Mouse (Mus musculus) cerebellum, adult 8-10 months (tissue): ENCODE results near the gene Sdk2.

ENCODE experiments used
- DNase-seq: peaks from one replicate; pipeline ENCODE4 v3.0.0; 2022

Sdk2 gene

GRCm38 (mm10) chr11:114066951-114067762, at the start of gene Sdk2:
Gene Sdk2, minus strand, starts transcription at chr11:114067046.
- DNase-seq: no peak

GRCm38 (mm10) chr11:114115077-114115476, 48.2 kb upstream of the Sdk2 start:
- DNase-seq: no peak

GRCm38 (mm10) chr11:114114674-114115073, 47.8 kb upstream of the Sdk2 start:
- DNase-seq: no peak

- no peak for DNase-seq
Measured at GRCm38 (mm10) chr11:114110851-114111250, 44.0 kb upstream of the Sdk2 start.

GRCm38 (mm10) chr11:114093636-114094035, 26.8 kb upstream of the Sdk2 start:
- no peak for DNase-seq

- no peak for DNase-seq
Measured at GRCm38 (mm10) chr11:114093175-114093574, 26.3 kb upstream of the Sdk2 start.

- peak; percentile 53 for DNase-seq
Measured at GRCm38 (mm10) chr11:114080606-114081005, 13.8 kb upstream of the Sdk2 start.

GRCm38 (mm10) chr11:114072644-114073043, 5.8 kb upstream of the Sdk2 start:
- no peak for DNase-seq

- no peak for DNase-seq
Measured at GRCm38 (mm10) chr11:114071998-114072397, 5.2 kb upstream of the Sdk2 start.

- no peak for DNase-seq
Measured at GRCm38 (mm10) chr11:114070881-114071280, 4.0 kb upstream of the Sdk2 start.

- no peak for DNase-seq
Measured at GRCm38 (mm10) chr11:114070131-114070530, 3.3 kb upstream of the Sdk2 start.

- DNase-seq: no peak
Measured at GRCm38 (mm10) chr11:114068390-114068789, 1.5 kb upstream of the Sdk2 start.

- DNase-seq: no peak
Measured at GRCm38 (mm10) chr11:114066098-114066950, 522 bp downstream of the Sdk2 start.

GRCm38 (mm10) chr11:114065596-114065995, 1.2 kb downstream of the Sdk2 start:
- DNase-seq: no peak

- DNase-seq: no peak
Measured at GRCm38 (mm10) chr11:114064871-114065388, 1.9 kb downstream of the Sdk2 start.

- no peak for DNase-seq
Measured at GRCm38 (mm10) chr11:114061946-114062345, 4.9 kb downstream of the Sdk2 start.

GRCm38 (mm10) chr11:114061265-114061664, 5.6 kb downstream of the Sdk2 start:
- DNase-seq: no peak

GRCm38 (mm10) chr11:114056351-114056750, 10.5 kb downstream of the Sdk2 start:
- no peak for DNase-seq

GRCm38 (mm10) chr11:114054581-114055315, 12.1 kb downstream of the Sdk2 start:
- DNase-seq: no peak

GRCm38 (mm10) chr11:114051361-114051760, 15.5 kb downstream of the Sdk2 start:
- no peak for DNase-seq

GRCm38 (mm10) chr11:114050511-114050910, 16.3 kb downstream of the Sdk2 start:
- DNase-seq: no peak

- DNase-seq: no peak
Measured at GRCm38 (mm10) chr11:114047887-114048331, 18.9 kb downstream of the Sdk2 start.

GRCm38 (mm10) chr11:114046927-114047326, 19.9 kb downstream of the Sdk2 start:
- no peak for DNase-seq
